Mouse (Mus musculus): ENCODE data around the gene Ctsk. TPM values are rescaled to one million over a fixed set of nuclear protein-coding genes. Genes with fewer than 3 reads are reported as not detected.
A peak's percentile ranks its signal among the peaks of the same experiment; 100 is the strongest.

Gene Ctsk
- 0.19 to 0.87 TPM (median 0.75 TPM) in 3 replicates for total RNA-seq (2017)

DNA sequence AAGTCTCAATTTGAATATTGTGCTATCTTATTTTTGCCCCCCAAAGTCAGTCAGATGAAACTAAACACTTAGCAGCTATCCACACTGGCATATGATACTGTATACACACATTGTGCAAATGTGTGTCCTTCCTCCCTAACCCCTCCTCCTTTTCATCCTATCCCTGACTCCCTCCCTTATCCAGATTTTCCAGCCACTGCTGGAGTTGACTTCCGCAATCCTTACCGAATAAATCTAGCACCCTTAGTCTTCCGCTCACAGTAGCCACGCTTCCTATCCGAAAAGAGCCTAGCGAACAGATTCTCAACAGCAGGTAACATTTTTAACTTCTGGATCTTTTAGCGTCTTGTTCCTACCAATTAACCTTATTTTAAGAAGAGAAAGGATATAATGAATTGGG is at the start of gene Ctsk:
Gene Ctsk, plus strand, starts transcription at position 233 of the 400 bp plus-strand sequence.
- no peak for ATAC-seq (replicated peaks; ENCODE audit: insufficient number of reproducible peaks, low FRiP score, low TSS enrichment, poor library complexity, severe bottlenecking)

DNA sequence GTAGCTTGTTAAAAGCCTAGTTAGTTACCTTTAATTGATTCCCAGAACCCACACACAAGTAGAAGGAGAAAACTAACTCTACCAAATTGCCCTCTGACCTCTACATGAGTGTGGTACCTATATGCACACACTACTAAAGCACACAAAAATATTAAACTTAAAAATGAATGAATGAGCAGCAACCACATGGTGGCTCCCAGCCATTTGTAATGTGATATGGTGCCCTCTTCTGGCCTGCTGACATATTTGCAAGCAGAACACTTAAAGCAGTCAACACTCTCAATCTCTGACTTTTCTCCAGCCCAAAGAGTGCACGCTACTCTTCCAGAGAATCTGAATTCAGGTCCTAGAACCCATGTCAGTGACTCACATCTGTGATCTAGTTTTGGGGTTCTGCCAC is 48.6 kb upstream of the Ctsk start:
- ATAC-seq (replicated peaks; ENCODE audit: insufficient number of reproducible peaks, low FRiP score, low TSS enrichment, poor library complexity, severe bottlenecking), result peak; percentile 89

DNA sequence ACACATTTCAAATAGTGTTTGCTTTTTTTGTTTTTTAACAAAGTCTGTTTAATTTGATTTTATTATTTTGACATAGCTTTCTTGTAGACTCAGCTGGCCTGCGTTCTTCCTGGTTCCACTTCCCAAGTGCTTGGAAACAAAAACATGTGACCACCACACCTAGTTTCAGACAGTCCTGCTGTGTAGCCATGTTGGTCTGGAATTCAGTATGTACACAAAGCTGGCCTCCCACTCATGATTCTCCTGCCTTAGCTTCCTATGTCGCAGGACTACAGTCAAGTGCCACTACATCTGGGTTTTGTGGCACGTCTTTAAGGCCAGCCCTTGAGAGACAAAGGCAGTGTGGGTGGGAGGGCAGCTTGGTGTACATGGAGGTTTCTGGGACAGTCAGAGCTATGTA is 48.1 kb upstream of the Ctsk start:
- ATAC-seq (replicated peaks; ENCODE audit: insufficient number of reproducible peaks, low FRiP score, low TSS enrichment, poor library complexity, severe bottlenecking), result no peak

DNA sequence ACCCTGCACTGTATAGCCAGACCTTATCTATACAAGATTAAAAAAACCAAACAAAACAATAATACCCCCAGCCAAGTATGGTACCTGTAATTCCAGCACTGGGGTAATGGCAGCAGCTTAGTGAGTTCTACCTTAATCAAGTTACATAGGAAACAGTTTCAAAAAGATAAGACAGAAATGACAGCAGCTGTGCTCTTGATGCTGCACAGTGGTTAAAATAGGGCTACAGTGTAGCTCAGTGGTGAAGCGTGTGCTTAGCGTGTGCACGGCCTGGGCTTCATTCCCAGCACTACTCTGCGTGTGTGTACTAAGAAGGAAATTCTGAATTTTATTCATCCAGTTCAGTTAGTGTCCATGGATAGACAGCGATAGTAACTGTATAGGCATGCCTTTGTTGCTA is 42.7 kb upstream of the Ctsk start:
- ATAC-seq (replicated peaks; ENCODE audit: insufficient number of reproducible peaks, low FRiP score, low TSS enrichment, poor library complexity, severe bottlenecking), result no peak

DNA sequence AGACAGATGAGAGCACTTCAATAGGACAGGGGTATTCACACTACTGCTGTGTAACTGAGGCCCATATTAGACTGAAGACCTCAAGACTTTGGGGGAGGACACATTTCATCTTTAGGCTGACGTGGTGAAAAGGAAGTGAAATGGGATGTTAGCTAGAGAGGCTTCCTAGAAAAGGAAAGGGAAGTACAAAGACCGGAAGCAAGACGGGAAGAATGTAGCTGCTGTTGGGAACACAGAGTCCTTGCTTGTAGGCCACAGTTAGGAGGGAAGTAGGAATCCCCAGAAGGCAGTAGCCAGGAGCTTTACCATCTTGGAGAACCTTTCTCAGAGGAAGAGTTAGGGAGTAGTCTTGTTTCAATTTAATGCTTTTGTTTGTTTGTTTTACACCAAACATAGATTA is 41.3 kb upstream of the Ctsk start:
- peak; percentile 40; the same call in 1 of the 2 replicates for ATAC-seq (replicated peaks; ENCODE audit: insufficient number of reproducible peaks, low FRiP score, low TSS enrichment, poor library complexity, severe bottlenecking)

DNA sequence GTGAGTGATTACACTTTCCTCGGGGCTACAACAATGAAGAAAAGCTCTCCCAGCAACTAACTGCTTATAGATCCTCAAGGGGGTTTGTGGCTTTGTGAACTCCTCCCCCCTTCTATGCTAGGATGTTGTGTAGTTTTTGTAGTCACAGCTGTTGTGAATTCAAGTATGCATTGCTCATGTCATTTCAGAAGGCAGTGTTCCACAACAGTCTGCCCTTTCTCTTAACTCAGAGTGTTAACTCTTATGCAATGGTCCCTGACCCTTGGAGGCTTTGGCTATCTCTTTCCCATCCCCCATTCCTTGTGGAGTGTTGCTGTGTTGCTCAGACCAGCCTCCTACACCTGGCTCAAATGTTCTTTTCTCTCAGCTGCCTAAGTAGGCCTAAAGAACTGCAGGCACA is 39.7 kb upstream of the Ctsk start:
- ATAC-seq (replicated peaks; ENCODE audit: insufficient number of reproducible peaks, low FRiP score, low TSS enrichment, poor library complexity, severe bottlenecking), result no peak

DNA sequence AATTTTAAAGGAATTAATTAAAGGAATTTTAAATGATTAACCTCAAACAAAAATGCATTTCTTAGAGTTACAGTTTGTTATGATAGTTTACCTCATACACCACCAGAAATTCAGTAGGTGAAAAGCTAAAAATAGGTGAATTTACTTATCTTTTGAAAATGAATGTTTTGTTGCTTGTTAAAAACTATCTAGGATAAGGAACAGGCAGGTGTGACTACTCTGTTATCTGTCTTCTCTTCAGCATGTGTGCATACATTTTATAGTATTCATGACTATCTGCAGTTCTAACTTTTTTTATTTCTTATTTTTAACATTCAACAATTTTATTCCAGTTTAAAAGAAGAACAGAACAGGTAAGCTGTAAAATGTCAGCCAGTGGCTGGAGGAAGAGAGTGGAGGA is 35.2 kb upstream of the Ctsk start:
- ATAC-seq (replicated peaks; ENCODE audit: insufficient number of reproducible peaks, low FRiP score, low TSS enrichment, poor library complexity, severe bottlenecking), result no peak

DNA sequence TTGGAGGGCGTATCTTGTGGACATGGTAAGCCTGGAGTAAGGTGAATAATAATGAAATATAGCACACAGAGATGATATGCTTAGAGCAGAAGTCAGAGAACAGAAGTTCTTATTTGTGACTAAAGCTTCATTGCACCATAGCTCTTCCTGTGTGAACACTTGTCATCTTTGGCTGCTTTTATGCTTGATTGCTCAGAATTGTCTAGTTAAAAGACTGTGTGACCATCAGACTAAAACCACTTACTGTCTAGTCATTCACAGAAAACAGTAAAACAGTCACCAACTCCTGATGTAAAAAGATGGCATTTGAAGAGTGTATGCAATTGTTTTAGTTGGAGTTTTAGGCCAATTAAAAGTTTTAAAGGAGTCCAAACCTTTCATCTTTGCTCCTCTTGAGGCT is 20.1 kb upstream of the Ctsk start:
- ATAC-seq (replicated peaks; ENCODE audit: insufficient number of reproducible peaks, low FRiP score, low TSS enrichment, poor library complexity, severe bottlenecking), result no peak

DNA sequence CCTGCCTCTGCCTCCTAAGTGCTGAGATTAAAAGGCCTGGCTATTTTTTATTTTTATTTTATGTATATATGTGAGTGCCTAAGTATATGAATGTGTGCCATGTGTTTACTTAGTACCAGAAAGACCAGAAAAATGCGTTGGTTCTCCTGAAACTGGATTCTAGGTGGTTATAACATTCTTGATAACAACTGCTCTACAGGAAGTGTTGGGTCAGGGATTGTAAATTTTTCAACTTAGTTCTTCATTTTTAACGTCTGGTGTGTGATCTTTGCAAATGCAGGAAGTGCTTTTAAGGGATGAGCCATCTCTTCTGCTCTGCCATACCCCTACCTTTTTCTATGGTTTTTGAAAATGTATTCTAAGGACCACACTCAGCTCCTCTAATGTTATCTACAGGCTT is 12.6 kb upstream of the Ctsk start:
- no peak for ATAC-seq (replicated peaks; ENCODE audit: insufficient number of reproducible peaks, low FRiP score, low TSS enrichment, poor library complexity, severe bottlenecking)

DNA sequence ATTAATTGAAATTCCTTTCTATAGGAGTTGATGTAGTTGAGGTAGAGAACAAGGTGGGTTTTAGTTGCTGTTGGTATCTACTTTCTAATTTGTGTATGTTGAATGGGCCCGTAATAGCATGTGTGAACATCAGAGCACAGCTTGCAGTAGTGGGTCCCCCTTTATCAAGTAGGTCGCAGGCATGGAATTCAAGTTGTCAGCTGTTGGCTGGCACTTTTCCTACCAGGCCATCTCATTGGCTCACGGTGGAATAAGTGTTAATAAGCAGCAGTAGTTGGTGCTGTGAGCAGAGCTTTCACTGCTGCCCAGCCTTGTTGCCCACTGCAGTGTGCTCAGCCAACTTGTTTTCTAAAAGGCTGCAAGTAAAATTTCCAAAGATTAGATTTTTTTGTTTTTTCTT is 10.4 kb upstream of the Ctsk start:
- ATAC-seq (replicated peaks; ENCODE audit: insufficient number of reproducible peaks, low FRiP score, low TSS enrichment, poor library complexity, severe bottlenecking), result no peak

DNA sequence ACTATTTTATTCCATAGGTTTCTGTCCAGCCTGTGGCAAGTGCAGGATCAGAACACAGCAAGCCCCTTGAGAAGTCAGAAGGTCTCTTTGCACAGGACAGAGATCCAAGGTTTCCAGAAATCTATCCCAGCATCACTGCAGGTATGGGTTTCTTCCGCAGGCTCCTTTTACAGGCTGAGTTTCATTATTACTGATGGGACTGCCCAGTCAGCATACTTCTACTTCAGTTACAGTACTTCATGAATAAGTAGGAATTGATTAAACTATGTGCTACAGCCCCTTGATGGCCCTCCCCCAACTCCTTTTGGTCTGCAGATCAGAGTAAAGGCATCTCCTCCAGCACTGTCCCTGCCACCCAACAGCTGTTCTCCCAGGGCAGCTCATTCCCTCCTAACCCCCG is 8.8 kb upstream of the Ctsk start:
- no peak for ATAC-seq (replicated peaks; ENCODE audit: insufficient number of reproducible peaks, low FRiP score, low TSS enrichment, poor library complexity, severe bottlenecking)

DNA sequence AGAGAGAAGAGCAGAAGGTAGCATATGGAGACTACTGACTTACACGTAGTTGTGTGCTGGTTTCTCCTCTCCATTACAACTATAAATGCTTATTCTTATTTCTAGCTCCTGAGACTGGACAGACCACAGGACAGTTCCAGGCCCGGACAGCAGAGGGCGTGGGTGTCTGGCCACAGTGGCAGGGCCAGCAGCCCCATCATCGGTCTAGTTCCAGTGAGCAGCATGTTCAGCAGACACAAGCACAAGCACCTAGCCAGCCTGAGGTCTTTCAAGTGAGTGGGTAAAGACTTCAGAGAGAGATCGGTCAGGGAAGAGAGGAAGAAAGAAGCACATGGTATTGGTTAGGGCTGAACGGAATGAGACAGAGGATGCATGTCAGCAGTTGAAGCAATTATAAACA is 4.7 kb upstream of the Ctsk start:
- peak; percentile 79 for ATAC-seq (replicated peaks; ENCODE audit: insufficient number of reproducible peaks, low FRiP score, low TSS enrichment, poor library complexity, severe bottlenecking)

DNA sequence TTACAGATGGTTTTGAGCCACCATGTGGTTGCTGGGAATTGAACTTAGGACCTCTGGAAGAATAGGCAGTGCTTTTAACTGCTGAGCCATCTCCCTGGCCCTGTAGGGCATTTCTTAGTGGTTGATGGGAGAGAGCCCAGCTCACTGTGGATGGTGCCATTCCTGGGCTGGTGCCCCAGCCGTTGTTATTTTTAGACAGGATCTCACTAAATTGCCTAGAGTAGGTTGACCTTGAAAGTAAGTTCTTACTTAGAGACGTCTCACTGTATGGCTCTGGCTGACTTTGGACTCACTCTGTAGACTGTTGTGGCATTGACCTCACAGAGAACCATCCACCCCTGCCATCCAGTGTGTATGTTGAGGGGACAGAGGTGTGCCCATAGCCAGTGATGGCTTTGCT is 827 bp upstream of the Ctsk start:
- ATAC-seq (replicated peaks; ENCODE audit: insufficient number of reproducible peaks, low FRiP score, low TSS enrichment, poor library complexity, severe bottlenecking), result no peak

DNA sequence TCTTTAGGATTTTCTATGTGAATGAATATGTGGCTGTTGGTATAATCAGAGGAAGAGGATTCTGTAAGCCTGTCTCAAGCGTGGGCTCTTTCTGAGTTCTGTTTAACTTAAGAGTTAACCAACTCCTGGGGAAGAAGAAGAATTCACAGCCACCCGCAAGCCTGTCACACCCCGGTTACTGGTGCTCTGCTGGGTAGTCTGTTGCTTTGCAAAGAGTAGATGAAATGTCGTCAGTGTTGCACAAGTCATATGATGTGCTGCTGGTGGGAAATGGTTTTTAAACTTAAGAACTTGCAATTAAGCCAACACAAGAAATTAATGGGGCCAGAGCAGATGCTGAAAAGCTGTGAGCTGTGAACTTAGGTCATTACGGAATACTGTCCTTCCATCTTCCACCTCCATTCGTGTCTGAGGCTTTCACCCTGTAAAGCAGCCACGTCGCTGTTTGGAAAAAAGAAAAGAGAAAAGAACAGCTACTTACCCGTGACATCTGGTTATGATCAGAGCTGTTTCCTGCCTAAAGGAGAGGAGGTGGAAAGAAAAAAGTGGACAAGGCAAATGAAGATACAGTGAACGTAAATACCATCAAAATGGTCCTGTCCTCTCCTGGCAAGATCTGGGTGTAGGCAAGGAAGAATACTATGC is 562 bp downstream of the Ctsk start:
- no peak for ATAC-seq (replicated peaks; ENCODE audit: insufficient number of reproducible peaks, low FRiP score, low TSS enrichment, poor library complexity, severe bottlenecking)

DNA sequence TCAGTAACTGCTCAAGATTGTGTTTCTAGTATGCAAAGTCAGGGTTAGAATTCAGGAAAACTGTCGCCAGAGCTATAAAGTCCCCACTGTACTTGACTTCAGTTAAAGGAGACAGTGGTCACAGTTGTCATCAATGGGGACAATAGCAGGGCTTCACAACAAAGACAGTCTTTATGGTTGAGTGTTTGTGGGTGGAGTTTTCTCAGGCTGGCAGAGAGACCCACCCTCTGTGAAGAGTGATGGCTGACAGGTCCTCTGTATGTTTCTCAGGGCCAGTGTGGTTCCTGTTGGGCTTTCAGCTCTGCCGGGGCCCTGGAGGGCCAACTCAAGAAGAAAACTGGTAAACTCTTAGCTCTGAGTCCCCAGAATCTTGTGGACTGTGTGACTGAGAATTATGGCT is 3.3 kb downstream of the Ctsk start:
- no peak for ATAC-seq (replicated peaks; ENCODE audit: insufficient number of reproducible peaks, low FRiP score, low TSS enrichment, poor library complexity, severe bottlenecking)

DNA sequence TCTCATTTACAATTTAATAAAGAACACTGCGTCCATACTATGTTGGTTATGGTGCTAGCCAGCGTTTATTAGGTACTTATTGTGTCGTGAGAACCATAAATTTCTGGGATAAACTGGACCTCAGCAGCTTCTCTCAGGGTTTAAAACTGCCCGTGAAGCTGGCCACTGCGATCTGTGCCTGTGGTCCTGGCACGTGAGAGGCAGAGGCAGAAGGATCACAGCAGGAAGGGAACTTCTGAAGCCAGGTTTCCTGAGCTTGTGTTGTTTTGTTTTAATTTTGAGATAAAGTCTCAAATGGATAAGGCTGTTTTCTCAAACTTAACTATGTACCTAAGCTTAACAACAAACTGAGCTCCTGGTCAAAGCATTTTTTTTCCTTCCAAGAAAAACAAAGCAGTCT is 10.3 kb downstream of the Ctsk start:
- ATAC-seq (replicated peaks; ENCODE audit: insufficient number of reproducible peaks, low FRiP score, low TSS enrichment, poor library complexity, severe bottlenecking), result no peak

DNA sequence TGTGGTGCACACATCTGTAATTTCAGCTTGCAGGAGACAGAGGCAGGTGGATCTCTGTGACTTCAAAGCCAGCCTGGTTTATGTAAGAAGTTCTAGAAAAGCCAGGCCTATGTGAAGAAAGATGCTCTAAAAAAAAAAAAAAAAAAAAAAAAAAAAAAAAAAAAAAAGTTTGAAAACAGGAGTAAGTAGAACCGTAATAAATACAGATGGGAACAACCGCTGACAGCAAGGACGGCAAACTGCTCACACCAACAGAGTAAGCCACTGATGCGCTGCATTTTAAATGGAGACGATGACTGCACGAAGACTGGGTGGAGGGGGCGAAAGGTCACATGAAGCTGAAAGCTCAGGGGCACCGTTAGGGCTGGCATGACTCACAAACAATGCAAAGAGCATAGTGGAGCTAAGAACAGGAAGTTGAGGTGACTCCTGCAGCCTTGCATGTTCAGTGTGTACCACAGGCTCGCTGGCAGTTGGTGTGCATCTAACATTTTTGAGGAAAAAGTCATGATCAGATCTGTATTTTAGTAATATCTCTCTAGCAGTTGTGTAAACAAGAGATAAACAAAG is 12.6 kb downstream of the Ctsk start:
- ATAC-seq (replicated peaks; ENCODE audit: insufficient number of reproducible peaks, low FRiP score, low TSS enrichment, poor library complexity, severe bottlenecking), result peak; percentile 99

DNA sequence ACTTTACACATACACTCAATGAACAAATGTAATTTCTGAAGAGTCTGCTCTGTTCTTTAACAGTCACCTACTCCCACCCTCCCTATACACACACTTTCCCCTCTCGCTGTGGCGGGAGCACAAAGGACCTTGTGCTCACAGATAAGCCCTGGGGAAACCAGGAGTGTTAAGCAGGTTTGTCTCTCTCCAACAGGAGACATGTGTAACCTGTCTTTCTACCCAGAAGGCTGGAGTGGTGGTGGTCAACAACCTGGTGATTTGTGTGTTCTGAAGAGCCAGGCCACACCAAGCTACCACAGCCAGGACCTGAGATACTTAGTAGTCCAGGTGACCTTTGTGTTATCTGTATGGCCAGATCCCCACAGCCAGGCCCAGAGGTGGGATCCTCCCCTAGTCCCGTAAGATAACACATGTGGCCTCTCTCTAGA is 17.6 kb downstream of the Ctsk start:
- ATAC-seq (replicated peaks; ENCODE audit: insufficient number of reproducible peaks, low FRiP score, low TSS enrichment, poor library complexity, severe bottlenecking), result no peak

DNA sequence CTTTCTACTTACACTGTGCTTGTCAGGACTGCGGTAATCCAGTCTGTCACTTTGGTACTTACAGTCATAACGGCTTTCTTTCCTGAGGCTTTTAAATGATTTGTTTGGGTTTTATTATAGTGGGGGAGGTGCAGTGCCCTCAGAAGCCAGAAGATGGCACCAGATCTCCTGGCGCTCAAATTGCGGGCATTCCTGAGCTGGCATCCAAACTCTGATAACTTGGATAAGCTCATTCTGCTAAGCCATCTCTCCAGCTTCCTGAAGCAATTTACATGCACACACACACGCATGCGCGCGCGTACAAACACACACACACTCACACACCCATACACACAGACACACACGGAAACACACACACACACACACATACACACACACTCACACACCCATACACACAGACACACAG is 18.4 kb downstream of the Ctsk start:
- peak; percentile 60 for ATAC-seq (replicated peaks; ENCODE audit: insufficient number of reproducible peaks, low FRiP score, low TSS enrichment, poor library complexity, severe bottlenecking)

DNA sequence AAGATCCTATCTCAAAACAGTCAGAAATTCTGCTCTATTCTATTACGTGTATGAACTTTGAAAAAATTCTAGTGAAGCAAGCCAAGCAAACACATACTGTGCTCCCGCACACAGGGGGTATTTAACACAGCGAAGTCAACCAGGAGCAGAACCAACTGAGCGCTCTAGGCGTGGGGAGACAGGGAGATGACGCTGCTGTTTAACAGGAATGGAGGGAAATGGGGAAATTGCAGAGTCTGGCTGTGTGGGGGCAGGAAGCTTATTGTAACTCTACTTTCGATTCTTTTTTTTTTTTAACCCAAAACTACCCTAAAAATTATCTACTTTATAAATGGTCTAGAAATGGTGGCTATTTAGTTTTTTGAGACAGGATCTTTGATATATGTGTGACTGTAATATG is 19.8 kb downstream of the Ctsk start:
- ATAC-seq (replicated peaks; ENCODE audit: insufficient number of reproducible peaks, low FRiP score, low TSS enrichment, poor library complexity, severe bottlenecking), result peak; percentile 56

DNA sequence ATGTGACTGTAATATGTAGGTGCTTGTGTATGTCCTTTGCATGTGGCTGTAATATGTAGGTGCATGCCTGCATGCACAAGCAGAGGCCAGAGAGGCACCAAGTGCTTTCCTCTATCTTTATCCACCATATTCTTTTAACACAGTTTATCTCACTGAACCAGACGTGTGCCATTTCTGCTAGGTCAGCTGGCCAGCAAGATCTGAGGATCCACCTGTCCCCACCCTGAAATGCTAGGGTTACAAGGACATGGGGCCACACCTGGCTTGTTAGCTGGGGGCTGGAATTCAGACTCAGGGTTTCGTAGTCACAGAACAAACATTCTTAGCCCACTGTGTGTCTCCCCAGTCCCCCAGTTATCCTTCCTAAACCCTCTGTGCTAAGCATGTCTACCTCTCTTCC is 20.3 kb downstream of the Ctsk start:
- ATAC-seq (replicated peaks; ENCODE audit: insufficient number of reproducible peaks, low FRiP score, low TSS enrichment, poor library complexity, severe bottlenecking), result no peak

Measured in monocyte, adult 5-6 weeks (primary cell).